8 mouse cellular contexts compared by ENCODE assay signal in the genomic region with DNA sequence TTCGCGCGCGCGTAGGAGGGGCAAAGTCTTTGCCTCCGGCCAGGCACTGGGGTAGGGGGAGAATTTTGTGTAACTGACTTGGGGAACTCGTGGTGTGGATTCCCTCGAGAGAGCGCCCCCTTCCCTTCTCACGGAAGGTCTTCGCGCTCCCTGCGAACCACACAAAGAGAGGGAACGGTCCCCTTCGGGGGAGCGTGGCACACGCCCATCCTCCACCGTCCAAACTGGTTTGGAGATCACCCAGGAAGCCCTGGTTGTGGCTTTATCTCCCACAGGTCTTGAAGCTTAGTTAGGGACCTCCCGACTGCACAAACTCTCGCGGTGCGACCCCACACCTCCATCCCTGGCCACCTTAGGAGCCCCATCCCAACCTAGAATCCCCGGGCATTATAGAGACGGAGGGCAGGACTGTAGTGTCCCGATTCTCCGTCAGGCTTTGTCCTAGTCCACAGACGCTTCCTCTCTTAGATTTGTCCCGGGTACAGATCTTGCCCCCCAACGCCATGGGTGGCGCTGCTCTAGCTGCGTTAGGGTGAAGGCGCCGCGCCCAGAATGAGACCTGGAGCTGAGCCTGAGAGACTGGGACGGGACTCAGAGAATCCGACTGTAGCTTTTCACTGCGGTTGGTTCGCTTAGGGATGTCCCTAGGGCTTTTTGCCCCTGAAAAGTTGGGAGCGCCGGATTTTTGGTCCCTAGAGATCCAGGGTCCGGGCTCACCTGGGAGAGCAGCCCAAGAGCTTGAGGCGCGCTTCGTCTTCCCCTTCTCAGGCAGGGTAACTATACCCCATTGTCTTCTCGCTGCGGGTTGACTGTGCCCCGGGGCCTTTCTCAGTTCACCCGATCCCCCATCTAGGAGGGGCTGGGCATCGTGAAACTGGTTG. TPM values are rescaled to one million over a fixed set of nuclear protein-coding genes. Genes with fewer than 3 reads are reported as not detected.
DNase-seq lines count a peak whose midpoint lies in the region; ATAC-seq and TF ChIP-seq lines count a peak whose summit lies in the region.

No protein-coding gene starts in this region.

- peak overlapping the region; percentile 86 for H3K9ac ChIP-seq in intestine, embryonic 16.5 days (ENCODE audit: low read depth, low read length)

- WGBS in cerebellum, adult 2 months = under 1% methylated on average over 49 of the region's 49 CpGs
- WGBS in intestine, embryonic 16.5 days = under 1% methylated on average over 48 of the region's 49 CpGs
- 1% methylated on average over 49 of the region's 49 CpGs for WGBS in lung, adult 2 months

- peak in 1 of 2 experiments; percentile 11 for DNase-seq in cerebellum, adult 2 months
- DNase-seq in cerebellum, adult 9-10 months = no peak
- DNase-seq in adrenal gland, postnatal 36 days = peak; percentile 41 to 59
- DNase-seq in forelimb bud, embryonic 11.5 days (ENCODE audit: low read depth, low spot score) = peak; percentile 72
- DNase-seq in lung, adult 2 months = peak; percentile 40
- DNase-seq in urinary bladder, postnatal 25 days (ENCODE audit: low spot score) = peak; percentile 40

- peaks cover 4% of the 10 kb centered on the region; the same call in 1 of the 2 replicates for H3K27me3 ChIP-seq in cerebellum, adult 2 months (ENCODE audit: control insufficient read depth, insufficient read depth, low read length)
- H3K27me3 ChIP-seq in intestine, embryonic 16.5 days (replicated peaks; ENCODE audit: control insufficient read depth, insufficient read depth, low read length) = no peaks in the 10 kb centered on the region

- TF ChIP-seq POLR2A in cerebellum, adult 2 months (IDR thresholded peaks at IDR 0.05; ENCODE audit: borderline replicate concordance, insufficient read depth, low read length) = no peak
- 0 out of 2 replicates have a peak, but pooled peaks have one; percentile 4 for TF ChIP-seq POLR2A in lung, adult 2 months (IDR thresholded peaks at IDR 0.05; ENCODE audit: borderline replicate concordance, extremely low read depth, low read depth, low read length)

- ATAC-seq in intestine, embryonic 16.5 days = peak; percentile 30
- ATAC-seq in neutrophil, adult 5-6 weeks (ENCODE audit: extremely low read depth, insufficient number of reproducible peaks, low FRiP score, poor library complexity, severe bottlenecking) = peak; percentile 7; the same call in 1 of the 2 replicates

- H3K4me3 ChIP-seq in cerebellum, adult 2 months (replicated peaks; ENCODE audit: insufficient read depth, low read depth, low read length) = peak overlapping the region; percentile 22
- H3K4me3 ChIP-seq in intestine, embryonic 16.5 days (ENCODE audit: low read length) = peak overlapping the region; percentile 72
- peak overlapping the region; percentile 81 for H3K4me3 ChIP-seq in lung, adult 2 months (replicated peaks; ENCODE audit: extremely low read depth, low read depth, low read length)

- no peaks in the 10 kb centered on the region for H3K4me1 ChIP-seq in cerebellum, adult 2 months (ENCODE audit: control insufficient read depth, insufficient read depth, low read length)
- peaks cover 8% of the 10 kb centered on the region; the same call in 1 of the 2 replicates for H3K4me1 ChIP-seq in intestine, embryonic 16.5 days (ENCODE audit: control insufficient read depth, insufficient read depth, low read length)
- no peaks in the 10 kb centered on the region for H3K4me1 ChIP-seq in lung, adult 2 months (ENCODE audit: control insufficient read depth, insufficient read depth, low read length)

- no peak overlapping the region for H3K27ac ChIP-seq in cerebellum, adult 2 months (ENCODE audit: insufficient read depth, low read length)
- peak overlapping the region; percentile 88 for H3K27ac ChIP-seq in intestine, embryonic 16.5 days (ENCODE audit: low read length)

- 0 out of 2 replicates have a peak, but pooled peaks cover 5% of the 10 kb centered on the region for H3K36me3 ChIP-seq in intestine, embryonic 16.5 days (ENCODE audit: control insufficient read depth, insufficient read depth, low read length)

- H3K4me2 ChIP-seq in intestine, embryonic 16.5 days (ENCODE audit: low read depth, low read length) = peak overlapping the region; percentile 93

- H3K9me3 ChIP-seq in intestine, embryonic 16.5 days (ENCODE audit: control insufficient read depth, low read length) = no peaks in the 10 kb centered on the region

- no peak for TF ChIP-seq CTCF in cerebellum, adult 2 months (IDR thresholded peaks at IDR 0.05; ENCODE audit: borderline replicate concordance, insufficient read depth, low read depth, low read length)
- TF ChIP-seq CTCF in lung, adult 2 months (IDR thresholded peaks at IDR 0.05; ENCODE audit: insufficient read depth, low read length) = 0 out of 2 replicates have a peak, but pooled peaks have one; percentile 2

RNA-seq across cellular contexts. Expression of a gene that starts 1.5 kb away (rescaled TPM):
- 26.4 and 39.5 TPM in 2 replicates for polyA plus RNA-seq in cerebellum, adult 2 months (2012; rRNA removed)
- total RNA-seq in adrenal gland, postnatal 36 days (2021) = 10 to 100 TPM; 28.2 to 40.1 TPM
- polyA plus RNA-seq in intestine, embryonic 16.5 days (2015; fragmentation: Nextera tagmentation; extraction: Ambion mirVana) = 138 and 165 TPM in 2 replicates
- 212 and 239 TPM in 2 replicates for polyA plus RNA-seq in lung, adult 2 months (2012; rRNA removed)
- 667 and 713 TPM in 2 replicates for total RNA-seq in neutrophil, adult 5-6 weeks (2017)

RNA-seq across cellular contexts. Expression of a gene that starts 38.8 kb away (rescaled TPM):
- polyA plus RNA-seq in cerebellum, adult 2 months (2012; rRNA removed) = 37.6 and 40.9 TPM in 2 replicates
- 10 to 100 TPM; 65.3 to 67.7 TPM for total RNA-seq in adrenal gland, postnatal 36 days (2021)
- polyA plus RNA-seq in intestine, embryonic 16.5 days (2015; fragmentation: Nextera tagmentation; extraction: Ambion mirVana) = 69.6 and 78.8 TPM in 2 replicates
- 3.1 and 7.1 TPM in 2 replicates for polyA plus RNA-seq in lung, adult 2 months (2012; rRNA removed)
- total RNA-seq in neutrophil, adult 5-6 weeks (2017) = 20.7 and 22.3 TPM in 2 replicates

RNA-seq across cellular contexts. Expression of a gene that starts 55.7 kb away (rescaled TPM):
- polyA plus RNA-seq in cerebellum, adult 2 months (2012; rRNA removed) = 13.4 and 15.7 TPM in 2 replicates
- 10 to 100 TPM in 1 of 2 experiments, not detected in 1; 12.0 TPM for total RNA-seq in adrenal gland, postnatal 36 days (2021)
- 3.8 and 12.6 TPM in 2 replicates for polyA plus RNA-seq in intestine, embryonic 16.5 days (2015; fragmentation: Nextera tagmentation; extraction: Ambion mirVana)
- 44.3 and 73.8 TPM in 2 replicates for polyA plus RNA-seq in lung, adult 2 months (2012; rRNA removed)
- 1.4 TPM in 1 of 2 replicates, not detected in the other for total RNA-seq in neutrophil, adult 5-6 weeks (2017)

Comparison
In these comparisons a context has a peak if more than half of its experiments do, and no peak if none do; other contexts are left out.
1. H3K4me3 ChIP-seq: peak in every context shown above with its lines; median percentile 81 in lung, adult 2 months; 72 in intestine, embryonic 16.5 days; 22 in cerebellum, adult 2 months.